Mouse (Mus musculus) CH12.LX (cell line): ENCODE measurements around the gene Gm44502. TPM values are rescaled to one million over a fixed set of nuclear protein-coding genes. Genes with fewer than 3 reads are reported as not detected.

Experiments
- DNase-seq: peaks from one replicate; pipeline ENCODE4 v3.0.0-alpha.2; 2013; ENCODE audit errors: extremely low read depth
- H3K27ac ChIP-seq: 2 replicates; pipeline ENCODE4 v1.5.1; 2012; ENCODE audit warnings: low read depth, mild to moderate bottlenecking, control low read depth, moderate library complexity; ENCODE audit not compliant: insufficient read depth
- H3K27me3 ChIP-seq: replicated peaks from 2 replicates; pipeline ENCODE3; 2012; ENCODE audit warnings: inconsistent platforms
- H3K36me3 ChIP-seq, 2 experiments: replicated peaks in 1 of 2; 2 replicates each; pipeline versions ENCODE3 to v1.6.1; 2012; ENCODE audit warnings: inconsistent platforms in 1 of 2, low read length in 1 of 2, mild to moderate bottlenecking in 1 of 2, mixed read lengths in 1 of 2, moderate library complexity in 1 of 2; ENCODE audit not compliant: control insufficient read depth in 1 of 2, insufficient read depth in 1 of 2
- H3K4me1 ChIP-seq, 2 experiments: 2 replicates each; pipeline ENCODE4 v1.6.1; 2012; ENCODE audit warnings: inconsistent platforms in 1 of 2, moderate library complexity in 1 of 2; ENCODE audit not compliant: insufficient read depth in 2 of 2, control insufficient read depth in 1 of 2
- H3K4me2 ChIP-seq: 2 replicates; pipeline ENCODE4 v1.6.1; 2012; ENCODE audit warnings: low read depth, mild to moderate bottlenecking, control low read depth; ENCODE audit not compliant: poor library complexity, insufficient read depth, severe bottlenecking
- H3K4me3 ChIP-seq, 3 experiments: fragments of 150-350 bp in 1 of 3; sonication (generic) in 1 of 3; replicated peaks in 1 of 3; 2 replicates each; pipeline versions ENCODE3 to v1.5.1; 2011 to 2012; ENCODE audit warnings: low read depth in 2 of 3, low read length in 2 of 3, mild to moderate bottlenecking in 2 of 3, moderate library complexity in 2 of 3, control low read depth in 1 of 3, improper control_type of control experiment in 1 of 3, inconsistent platforms in 1 of 3, mixed read lengths in 1 of 3; ENCODE audit not compliant: poor library complexity in 1 of 3
- H3K79me2 ChIP-seq: replicated peaks from 2 replicates; pipeline ENCODE4 v1.6.1; 2012; ENCODE audit warnings: mild to moderate bottlenecking, moderate library complexity; ENCODE audit not compliant: control insufficient read depth, poor library complexity, insufficient read depth, severe bottlenecking; ENCODE audit errors: extremely low read depth
- H3K9ac ChIP-seq: 2 replicates; pipeline ENCODE4 v1.6.1; 2012; ENCODE audit warnings: low read depth, mild to moderate bottlenecking, control low read depth, moderate library complexity; ENCODE audit not compliant: insufficient read depth
- H3K9me3 ChIP-seq: replicated peaks from 2 replicates; pipeline ENCODE3; 2012; ENCODE audit warnings: low read length, inconsistent platforms, mixed read lengths
- BHLHE40 ChIP-seq: IDR thresholded peaks from 2 replicates; pipeline ENCODE4 v1.6.1; 2011; ENCODE audit warnings: mild to moderate bottlenecking, low read depth, low read length, improper control_type of control experiment
- CHD1 ChIP-seq: IDR thresholded peaks from 2 replicates; pipeline ENCODE4 v1.6.1; 2012; ENCODE audit warnings: low read depth, low read length, improper control_type of control experiment, inconsistent platforms
- CTCF ChIP-seq, 2 experiments: IDR thresholded peaks in 1 of 2; conservative IDR thresholded peaks in 1 of 2; 2 replicates each; pipeline ENCODE4 v1.5.1; 2011 to 2012; ENCODE audit warnings: low read depth in 2 of 2, low read length in 2 of 2, improper control_type of control experiment in 1 of 2, inconsistent platforms in 1 of 2, mild to moderate bottlenecking in 1 of 2, moderate library complexity in 1 of 2
- E2F4 ChIP-seq: IDR thresholded peaks from 2 replicates; pipeline ENCODE4 v1.6.1; 2011; ENCODE audit warnings: low read depth, low read length, improper control_type of control experiment; ENCODE audit not compliant: insufficient replicate concordance
- ELF1 ChIP-seq: IDR thresholded peaks from 2 replicates; pipeline ENCODE4 v1.6.1; 2014; ENCODE audit warnings: low read depth, mild to moderate bottlenecking, inconsistent platforms, low read length, improper control_type of control experiment
- EP300 ChIP-seq: IDR thresholded peaks from 2 replicates; pipeline ENCODE4 v1.6.1; 2011; ENCODE audit warnings: low read length, improper control_type of control experiment
- GABPA ChIP-seq: IDR thresholded peaks from 2 replicates; pipeline ENCODE4 v1.6.1; 2012; ENCODE audit warnings: low read depth, low read length, improper control_type of control experiment, inconsistent platforms; ENCODE audit not compliant: insufficient replicate concordance
- HCFC1 ChIP-seq: IDR thresholded peaks from 2 replicates; pipeline ENCODE4 v1.6.1; 2012; ENCODE audit warnings: low read depth, mild to moderate bottlenecking, inconsistent platforms, low read length, improper control_type of control experiment
- IRF4 ChIP-seq: IDR thresholded peaks from 2 replicates; pipeline ENCODE4 v1.6.1; 2014; ENCODE audit warnings: low read depth, mild to moderate bottlenecking, inconsistent platforms, low read length, improper control_type of control experiment
- JUN ChIP-seq: IDR thresholded peaks from 2 replicates; pipeline ENCODE4 v1.6.1; 2011; ENCODE audit warnings: low read depth, mild to moderate bottlenecking, low read length, improper control_type of control experiment, moderate library complexity; ENCODE audit not compliant: insufficient read depth
- JUND ChIP-seq: conservative IDR thresholded peaks from 2 replicates; pipeline ENCODE4 v1.6.1; 2011; ENCODE audit warnings: low read depth, low read length, improper control_type of control experiment
- MAX ChIP-seq: IDR thresholded peaks from 2 replicates; pipeline ENCODE4 v1.6.1; 2011; ENCODE audit warnings: low read length, improper control_type of control experiment
- MAZ ChIP-seq: IDR thresholded peaks from 2 replicates; pipeline ENCODE4 v1.6.1; 2012; ENCODE audit warnings: low read depth, mild to moderate bottlenecking, inconsistent platforms, low read length, improper control_type of control experiment, moderate library complexity
- MEF2A ChIP-seq: IDR thresholded peaks from 2 replicates; pipeline ENCODE4 v1.6.1; 2014; ENCODE audit warnings: low read depth, mild to moderate bottlenecking, inconsistent platforms, low read length, improper control_type of control experiment, borderline replicate concordance
- MXI1 ChIP-seq: IDR thresholded peaks from 2 replicates; pipeline ENCODE4 v1.6.1; 2011; ENCODE audit warnings: mild to moderate bottlenecking, low read depth, low read length, improper control_type of control experiment
- MYC ChIP-seq: IDR thresholded peaks from 2 replicates; pipeline ENCODE4 v1.6.1; 2011; ENCODE audit warnings: low read depth, mild to moderate bottlenecking, improper control_type of control experiment, low read length
- NELFE ChIP-seq: IDR thresholded peaks from 2 replicates; pipeline ENCODE4 v1.6.1; 2011; ENCODE audit warnings: low read depth, low read length, improper control_type of control experiment
- NRF1 ChIP-seq: IDR thresholded peaks from 2 replicates; pipeline ENCODE4 v1.6.1; 2014; ENCODE audit warnings: low read depth, mild to moderate bottlenecking, inconsistent platforms, low read length, improper control_type of control experiment, moderate library complexity
- POLR2A ChIP-seq: IDR thresholded peaks from 2 replicates; pipeline ENCODE4 v1.6.1; 2011; ENCODE audit warnings: low read depth, mild to moderate bottlenecking, improper control_type of control experiment, low read length
- RCOR1 ChIP-seq: conservative IDR thresholded peaks from 2 replicates; pipeline ENCODE4 v1.6.1; 2012; ENCODE audit warnings: low read depth, mild to moderate bottlenecking, inconsistent platforms, low read length, improper control_type of control experiment
- SIN3A ChIP-seq: IDR thresholded peaks from 2 replicates; pipeline ENCODE4 v1.6.1; 2012; ENCODE audit warnings: low read length, improper control_type of control experiment, inconsistent platforms
- TBP ChIP-seq: conservative IDR thresholded peaks from 2 replicates; pipeline ENCODE4 v1.6.1; 2011; ENCODE audit warnings: low read depth, low read length, improper control_type of control experiment
- TCF12 ChIP-seq: IDR thresholded peaks from 2 replicates; pipeline ENCODE4 v1.6.1; 2014; ENCODE audit warnings: low read depth, mild to moderate bottlenecking, inconsistent platforms, low read length, improper control_type of control experiment
- ZKSCAN1 ChIP-seq: IDR thresholded peaks from 2 replicates; pipeline ENCODE4 v1.6.1; 2012; ENCODE audit warnings: low read depth, inconsistent platforms, low read length, improper control_type of control experiment, borderline replicate concordance
- ZNF384 ChIP-seq: IDR thresholded peaks from 2 replicates; pipeline ENCODE4 v1.6.1; 2012; ENCODE audit warnings: low read depth, low read length, improper control_type of control experiment, inconsistent platforms
- dilution Hi-C: fragments of 300-500 bp; cut with MboI; formaldehyde crosslinking; loops from 2 replicates; pipeline ENCODE4 v1.14.3; 2020; ENCODE audit warnings: low sequenced_read_pairs; ENCODE audit not compliant: extremely low pct_unique_long_range_greater_than_20kb, extremely low pct_ligation_motif_present
- in situ Hi-C: fragments of 300-500 bp; cut with MboI; formaldehyde crosslinking; loops from 3 replicates; pipeline ENCODE4 v1.14.3; 2019; ENCODE audit warnings: low sequenced_read_pairs, low pct_ligation_motif_present, low pct_unique_long_range_greater_than_20kb, mixed read lengths
- polyA plus RNA-seq: library from polyadenylated mRNA; unstranded; fragments of >175 nt; gene quantifications from 2 replicates; pipeline ENCODE4 v1.2.1, GENCODE M21; 2012; ENCODE audit warnings: low read depth; ENCODE audit not compliant: insufficient read length
- total RNA-seq, 2 experiments: library from RNA; depleted of rRNA; stranded (reverse); fragments of 300-350 nt in 1 of 2; fragments of >200 nt in 1 of 2; gene quantifications; 2 replicates each; pipeline ENCODE4 v1.2.3; 2012 to 2014

Gm44502 gene
- total and polyA plus RNA-seq, 3 experiments = 0.13 to 0.15 TPM; not detected in 1

DNA sequence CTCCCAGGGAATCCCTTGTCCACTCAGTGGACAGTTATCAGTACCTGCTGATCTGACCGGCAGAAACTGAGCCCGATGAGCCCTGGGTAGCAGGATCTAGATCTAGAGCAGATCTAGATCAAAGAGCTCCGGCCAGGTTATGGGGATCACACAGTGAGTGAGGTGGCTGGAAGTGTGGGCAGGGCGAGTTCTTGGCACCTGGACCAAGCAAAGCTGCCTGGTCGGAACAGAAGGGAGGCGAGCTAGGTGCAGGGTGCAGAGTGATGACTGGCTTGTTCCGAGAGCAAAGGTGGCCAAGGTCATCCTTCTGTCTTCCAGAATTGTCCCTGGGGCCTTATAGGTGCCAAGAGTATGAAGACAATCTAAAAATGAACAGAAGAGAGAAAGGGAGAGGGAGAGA, 30.3 kb upstream of the Gm44502 start:
- H3K79me2 ChIP-seq = no peaks in the 10 kb centered on the region
- peaks cover 76% of the 10 kb centered on the region for H3K27me3 ChIP-seq
- no peak overlapping the region for H3K4me2 ChIP-seq
- H3K4me3 ChIP-seq = no peak overlapping the region
- TF ChIP-seq E2F4 (no peak), TBP (no peak), GABPA (no peak), EP300 (no peak), TCF12 (no peak), POLR2A (no peak), BHLHE40 (no peak), MYC (no peak), CTCF (conservative IDR thresholded peaks at IDR 0.05 in 1 of 2, IDR thresholded peaks at IDR 0.05 in 1 of 2; ENCODE audit: low read depth in 2 of 2, low read length in 2 of 2) (no peak), IRF4 (no peak), RCOR1 (no peak), MAX (no peak)
- H3K4me1 ChIP-seq = peaks cover 3 to 5% of the 10 kb centered on the region in 2 experiments
- DNase-seq = no peak
- no peaks in the 10 kb centered on the region for H3K9me3 ChIP-seq
- dilution Hi-C loops (no loop called here), in situ Hi-C loops (no loop called here)
- no peaks in the 10 kb centered on the region for H3K36me3 ChIP-seq
- H3K9ac ChIP-seq = no peak overlapping the region
- no peak overlapping the region for H3K27ac ChIP-seq

DNA sequence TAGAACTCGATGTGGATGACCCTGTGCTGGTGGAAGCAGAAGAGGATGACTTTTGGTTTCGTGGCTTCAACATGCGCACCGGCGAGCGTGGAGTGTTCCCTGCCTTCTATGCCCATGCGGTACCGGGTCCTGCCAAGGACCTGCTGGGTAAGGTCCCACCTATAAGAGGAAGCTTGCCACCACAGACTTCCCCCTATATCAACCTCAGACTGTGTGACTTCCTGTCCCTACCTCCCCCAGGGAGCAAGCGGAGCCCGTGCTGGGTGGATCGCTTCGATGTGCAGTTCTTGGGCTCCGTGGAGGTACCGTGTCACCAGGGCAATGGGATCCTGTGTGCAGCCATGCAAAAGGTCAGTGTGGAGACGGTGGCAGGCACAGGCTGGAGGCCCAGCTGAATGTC, 29.4 kb upstream of the Gm44502 start:
- in situ Hi-C loops (no loop called here), dilution Hi-C loops (no loop called here)
- Histone ChIP-seq H3K9me3 (peaks cover 2% of the 10 kb centered on the region), H3K4me1 (peaks cover 3 to 5% of the 10 kb centered on the region in 2 experiments), H3K4me3 (no peak overlapping the region), H3K79me2 (no peaks in the 10 kb centered on the region), H3K9ac (no peak overlapping the region), H3K36me3 (no peaks in the 10 kb centered on the region), H3K27ac (no peak overlapping the region), H3K4me2 (no peak overlapping the region), H3K27me3 (peaks cover 71% of the 10 kb centered on the region)
- DNase-seq = no peak
- TF ChIP-seq CHD1 (no peak), POLR2A (no peak), ZKSCAN1 (no peak), JUN (no peak), MXI1 (no peak), NRF1 (no peak), ZNF384 (no peak), IRF4 (no peak), BHLHE40 (no peak), MAZ (no peak), ELF1 (no peak), MEF2A (no peak), HCFC1 (no peak), JUND (no peak), SIN3A (no peak), TCF12 (no peak), E2F4 (no peak), NELFE (no peak)
